Mouse (Mus musculus) forebrain, embryonic 11.5 days (tissue): Measurements from ENCODE around the gene Gm44805. TPM values are rescaled to one million over a fixed set of nuclear protein-coding genes. Genes with fewer than 3 reads are reported as not detected.
A peak's percentile ranks its signal among the peaks of the same experiment; 100 is the strongest.

ENCODE experiments used
- ATAC-seq: fragments of 200-750 bp; cut with Nextera tagmentation; replicated peaks from 2 replicates; pipeline ENCODE4 v1.8.0; 2017; ENCODE audit warnings: moderate TSS enrichment; ENCODE audit not compliant: low FRiP score
- DNase-seq: peaks from one replicate; pipeline ENCODE4 v3.0.0-alpha.2; 2017; ENCODE audit warnings: low spot score
- H3K27ac ChIP-seq: fragments of 300-500 bp; sonication (generic); 2 replicates; pipeline ENCODE4 v1.5.1; 2014; ENCODE audit warnings: low read depth, low read length
- H3K27me3 ChIP-seq: fragments of 300-500 bp; sonication (generic); 2 replicates; pipeline ENCODE4 v1.6.1; 2014; ENCODE audit warnings: mild to moderate bottlenecking, low read length, mixed read lengths; ENCODE audit not compliant: control insufficient read depth, insufficient read depth
- H3K36me3 ChIP-seq: fragments of 300-500 bp; sonication (generic); 2 replicates; pipeline ENCODE4 v1.6.1; 2014; ENCODE audit warnings: mild to moderate bottlenecking, low read length, moderate library complexity, mixed read lengths; ENCODE audit not compliant: control insufficient read depth, insufficient read depth
- H3K4me1 ChIP-seq: fragments of 300-500 bp; sonication (generic); replicated peaks from 2 replicates; pipeline ENCODE4 v1.6.1; 2014; ENCODE audit warnings: low read length, mixed read lengths; ENCODE audit not compliant: control insufficient read depth, insufficient read depth
- H3K4me2 ChIP-seq: fragments of 300-500 bp; sonication (generic); 2 replicates; pipeline ENCODE4 v1.6.1; 2014; ENCODE audit warnings: low read depth, mild to moderate bottlenecking, low read length, moderate library complexity, mixed read lengths; ENCODE audit not compliant: severe bottlenecking
- H3K4me3 ChIP-seq: fragments of 300-500 bp; sonication (generic); 2 replicates; pipeline ENCODE4 v1.5.1; 2014; ENCODE audit warnings: low read depth, low read length
- H3K9ac ChIP-seq: fragments of 300-500 bp; sonication (generic); 2 replicates; pipeline ENCODE4 v1.6.1; 2014; ENCODE audit warnings: low read length
- H3K9me3 ChIP-seq: fragments of 300-500 bp; sonication (generic); 2 replicates; pipeline ENCODE4 v1.6.1; 2016; ENCODE audit warnings: low read length, mixed read lengths; ENCODE audit not compliant: control insufficient read depth
- WGBS: fragments of 180-500 bp; shearing (Covaris S2); extraction: QIAGEN DNeasy Blood & Tissue Kit; methylation state at CpG from one replicate; pipeline ENCODE4 v1.1.7; 2014; 5-methylcytosine and 5-hydroxymethylcytosine counted together
- polyA plus RNA-seq: library from polyadenylated mRNA; unstranded; fragments of >200 nt; fragmentation: Nextera tagmentation; extraction: Ambion mirVana; gene quantifications from 2 replicates; pipeline ENCODE4 v1.2.1, GENCODE M21; 2014

Gene Gm44805
- polyA plus RNA-seq, 1 experiment from 2014 or later = not detected

DNA sequence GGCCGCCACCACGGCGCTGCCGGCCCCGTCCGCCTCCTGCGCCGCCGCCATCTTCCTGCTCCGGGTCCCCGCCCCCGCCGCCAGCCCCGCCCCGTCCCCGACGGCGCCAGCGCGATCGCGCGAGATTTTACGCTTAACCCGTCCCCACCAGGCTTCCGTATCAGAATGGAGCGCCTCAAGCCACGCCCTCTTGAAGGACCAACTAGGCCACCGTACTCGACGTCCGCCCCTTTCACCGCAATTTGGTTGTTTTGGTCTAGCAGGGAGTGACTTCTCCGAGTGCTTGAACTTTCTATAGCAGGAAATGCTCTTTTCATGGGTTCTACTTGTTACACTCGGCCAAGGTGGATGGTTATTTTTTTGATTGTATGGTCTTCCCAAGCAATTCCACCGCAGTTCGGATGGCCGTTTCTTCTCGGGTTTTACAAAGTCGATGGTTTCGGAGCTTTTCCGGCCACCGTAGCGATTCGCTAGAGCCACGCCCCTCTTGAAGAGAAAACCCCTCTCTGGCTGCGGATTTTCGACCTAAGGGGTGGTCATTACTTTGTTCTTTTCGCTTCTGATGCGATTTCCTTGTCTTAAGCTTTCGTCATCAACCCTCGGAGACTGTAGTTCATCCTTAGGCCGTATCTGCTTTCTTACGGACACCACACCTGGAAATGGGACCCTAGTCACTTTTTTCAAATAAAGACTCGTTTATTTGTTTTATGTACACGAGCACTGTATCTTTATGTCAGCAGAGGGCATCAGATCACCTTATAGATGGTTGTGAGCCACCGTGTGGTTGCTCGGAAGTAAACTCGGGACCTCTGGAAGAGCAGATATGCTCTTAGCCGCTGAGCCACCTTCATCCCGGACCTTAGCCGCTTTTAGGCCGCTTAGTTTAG lies 16.0 kb downstream of the Gm44805 start, which contains the start of gene Clptm1:
Gene Clptm1, minus strand, starts transcription at position 79 of the 887 bp plus-strand sequence.
- Histone ChIP-seq H3K27ac (peak within 1 kb of the TSS; percentile 90), H3K27me3 (no peaks in the 10 kb centered on the region), H3K9me3 (no peaks in the 10 kb centered on the region), H3K4me1 (peaks cover 12% of the 10 kb centered on the region; the same call in 1 of the 2 replicates), H3K9ac (peak within 1 kb of the TSS; percentile 93), H3K4me3 (peak within 1 kb of the TSS; percentile 99), H3K36me3 (no peaks in the 10 kb centered on the region), H3K4me2 (peak within 1 kb of the TSS; percentile 83)
- DNase-seq (peak; percentile 99), ATAC-seq (peak; percentile 88)
- WGBS = under 1% methylated on average over 63 of the region's 63 CpGs

DNA sequence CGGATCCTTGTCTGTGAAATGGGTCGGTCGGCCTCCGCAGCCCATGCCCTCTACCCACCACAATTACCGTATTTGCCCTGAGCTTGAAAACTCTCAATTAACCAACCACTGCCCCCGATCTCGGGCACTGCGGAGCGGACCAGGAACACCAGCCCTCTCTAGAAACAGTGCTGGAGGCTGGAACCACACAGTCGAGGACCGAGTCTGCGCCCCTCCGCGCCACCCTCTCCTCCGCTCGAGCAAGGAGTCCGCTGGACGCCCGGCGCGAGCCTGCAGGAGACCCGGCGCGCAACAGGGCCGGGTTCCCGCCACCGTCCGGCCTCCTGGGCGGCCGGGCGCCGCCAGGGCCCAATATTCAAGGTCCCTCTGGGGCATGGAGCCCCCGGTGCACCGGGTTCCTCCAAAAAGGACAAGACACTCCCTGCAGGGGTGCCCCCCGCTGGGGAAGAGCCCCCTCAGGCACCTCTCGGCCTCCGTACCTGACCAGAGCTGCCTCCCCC lies 16.7 kb downstream of the Gm44805 start:
- DNase-seq (no peak), ATAC-seq (peak; percentile 66)
- Histone ChIP-seq H3K27ac (no peak overlapping the region), H3K4me1 (peaks cover 12% of the 10 kb centered on the region; the same call in 1 of the 2 replicates), H3K4me3 (peak overlapping the region; percentile 99), H3K9me3 (no peaks in the 10 kb centered on the region), H3K36me3 (no peaks in the 10 kb centered on the region), H3K9ac (peak overlapping the region; percentile 93), H3K4me2 (peak overlapping the region; percentile 83), H3K27me3 (no peaks in the 10 kb centered on the region)
- under 1% methylated on average over 33 of the region's 37 CpGs for WGBS

DNA sequence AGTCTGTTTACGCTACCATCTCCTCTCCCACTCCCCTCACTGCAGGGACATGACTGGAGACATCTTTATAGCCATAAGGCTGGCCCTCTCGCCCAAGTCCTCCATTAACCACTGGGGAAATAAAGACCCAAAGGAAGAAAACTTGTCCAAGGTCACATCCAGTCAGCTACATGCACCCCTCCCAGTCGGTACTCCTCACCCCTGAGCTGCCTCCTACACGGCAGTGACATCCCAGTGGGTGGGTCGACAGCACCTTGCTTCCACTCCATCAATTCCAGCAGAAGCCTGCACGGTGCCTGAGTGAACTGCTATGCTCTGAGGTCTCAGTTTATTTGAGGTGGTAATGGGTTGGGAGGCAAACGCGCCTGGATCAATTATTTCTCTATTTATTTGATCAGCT lies 17.3 kb downstream of the Gm44805 start:
- Histone ChIP-seq H3K27ac (no peak overlapping the region), H3K9me3 (no peaks in the 10 kb centered on the region), H3K4me1 (peaks cover 12% of the 10 kb centered on the region; the same call in 1 of the 2 replicates), H3K4me3 (peak overlapping the region; percentile 99), H3K27me3 (no peaks in the 10 kb centered on the region), H3K36me3 (no peaks in the 10 kb centered on the region), H3K4me2 (peak overlapping the region; percentile 83), H3K9ac (peak overlapping the region; percentile 93)
- no peak for DNase-seq
- no peak for ATAC-seq
- WGBS = 22% methylated on average over 8 of the region's 8 CpGs

GRCm38 (mm10) chr7:19652614-19653013 lies 28.6 kb downstream of the Gm44805 start:
- H3K4me1 ChIP-seq = no peaks in the 10 kb centered on the region
- no peak overlapping the region for H3K9ac ChIP-seq
- DNase-seq (no peak), ATAC-seq (no peak)
- H3K4me3 ChIP-seq = no peak overlapping the region
- H3K27ac ChIP-seq = no peak overlapping the region
- no peaks in the 10 kb centered on the region; the same call in none of the 2 replicates for H3K36me3 ChIP-seq
- H3K4me2 ChIP-seq = no peak overlapping the region
- 94% methylated on average over 2 of the region's 2 CpGs for WGBS
- no peaks in the 10 kb centered on the region for H3K27me3 ChIP-seq
- H3K9me3 ChIP-seq = no peaks in the 10 kb centered on the region

GRCm38 (mm10) chr7:19651063-19651786 lies 30.0 kb downstream of the Gm44805 start:
- DNase-seq (no peak), ATAC-seq (no peak)
- Histone ChIP-seq H3K4me3 (no peak overlapping the region), H3K4me1 (no peaks in the 10 kb centered on the region), H3K27me3 (no peaks in the 10 kb centered on the region), H3K4me2 (no peak overlapping the region), H3K27ac (no peak overlapping the region), H3K36me3 (no peaks in the 10 kb centered on the region; the same call in none of the 2 replicates), H3K9me3 (no peaks in the 10 kb centered on the region), H3K9ac (no peak overlapping the region)
- 92% methylated on average over 6 of the region's 6 CpGs for WGBS

DNA sequence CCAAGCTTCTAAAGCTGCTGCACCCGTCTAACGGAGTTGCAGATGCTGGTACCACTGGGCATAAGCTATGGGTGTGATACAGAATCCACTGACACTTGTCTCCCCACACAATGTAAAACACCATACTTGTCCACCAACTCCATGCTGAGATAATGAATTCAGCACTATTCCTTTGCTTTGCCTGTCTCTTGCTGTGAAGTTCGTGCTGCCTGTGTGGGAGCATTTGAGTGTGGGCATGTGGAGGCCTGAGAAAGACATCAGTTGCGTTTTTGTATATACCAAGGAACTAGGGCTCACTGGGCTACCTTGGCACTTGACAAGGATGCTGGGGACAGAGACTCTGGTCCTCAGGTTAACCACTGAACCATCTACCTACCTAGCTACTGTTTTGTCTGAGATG lies 40.0 kb downstream of the Gm44805 start:
- H3K27ac ChIP-seq = no peak overlapping the region
- no peak overlapping the region for H3K9ac ChIP-seq
- no peak for DNase-seq
- ATAC-seq = no peak
- no peak overlapping the region for H3K4me3 ChIP-seq
- WGBS = 95% methylated on average over 4 of the region's 4 CpGs
- H3K4me2 ChIP-seq = no peak overlapping the region
- H3K9me3 ChIP-seq = no peaks in the 10 kb centered on the region
- H3K27me3 ChIP-seq = no peaks in the 10 kb centered on the region
- no peaks in the 10 kb centered on the region for H3K4me1 ChIP-seq
- peaks cover 22% of the 10 kb centered on the region for H3K36me3 ChIP-seq

GRCm38 (mm10) chr7:19635074-19635827 lies 46.0 kb downstream of the Gm44805 start:
- no peak for DNase-seq
- no peaks in the 10 kb centered on the region for H3K27me3 ChIP-seq
- peaks cover 16% of the 10 kb centered on the region for H3K36me3 ChIP-seq
- no peak overlapping the region for H3K4me3 ChIP-seq
- ATAC-seq = no peak
- WGBS = 91% methylated on average over 11 of the region's 11 CpGs
- no peak overlapping the region for H3K9ac ChIP-seq
- H3K27ac ChIP-seq = no peak overlapping the region
- no peak overlapping the region for H3K4me2 ChIP-seq
- no peaks in the 10 kb centered on the region for H3K4me1 ChIP-seq
- no peaks in the 10 kb centered on the region for H3K9me3 ChIP-seq

GRCm38 (mm10) chr7:19634591-19634990 lies 46.6 kb downstream of the Gm44805 start:
- no peak for DNase-seq
- H3K27me3 ChIP-seq = no peaks in the 10 kb centered on the region
- no peak overlapping the region for H3K9ac ChIP-seq
- peaks cover 16% of the 10 kb centered on the region for H3K36me3 ChIP-seq
- H3K4me2 ChIP-seq = no peak overlapping the region
- 92% methylated on average over 2 of the region's 2 CpGs for WGBS
- H3K9me3 ChIP-seq = no peaks in the 10 kb centered on the region
- H3K4me3 ChIP-seq = no peak overlapping the region
- no peak for ATAC-seq
- no peak overlapping the region for H3K27ac ChIP-seq
- no peaks in the 10 kb centered on the region for H3K4me1 ChIP-seq
